Mouse (Mus musculus) forelimb bud, embryonic 11.5 days (tissue): ENCODE data around the gene Mms19.

Source experiments
- DNase-seq: peaks from one replicate; pipeline ENCODE4 v3.0.0-alpha.2; 2012; ENCODE audit warnings: low read depth, low spot score

The Mms19 gene

GRCm38 (mm10) chr19:41900495-41901090 is 80.4 kb downstream of the Mms19 start:
- no peak for DNase-seq

GRCm38 (mm10) chr19:41898860-41899259 is 82.1 kb downstream of the Mms19 start:
- peak; percentile 57 for DNase-seq

DNA sequence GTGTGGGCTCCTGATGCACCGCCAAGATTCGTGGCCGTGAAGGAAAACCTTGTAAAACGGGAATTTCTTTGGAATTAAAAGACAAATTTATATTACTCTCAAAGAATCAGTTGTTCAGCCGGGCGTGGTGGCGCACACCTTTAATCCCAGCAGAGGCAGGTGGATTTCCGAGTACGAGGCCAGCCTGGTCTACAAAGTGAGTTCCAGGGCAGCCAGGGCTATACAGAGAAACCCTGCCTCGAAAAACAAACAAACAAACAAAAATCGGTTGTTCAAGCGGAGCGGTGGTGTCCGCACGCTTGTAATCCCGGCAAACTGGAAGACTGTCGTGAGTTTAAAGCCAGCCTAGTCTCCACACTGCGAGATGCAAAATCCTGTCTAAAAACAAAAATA is 84.6 kb downstream of the Mms19 start:
- no peak for DNase-seq

DNA sequence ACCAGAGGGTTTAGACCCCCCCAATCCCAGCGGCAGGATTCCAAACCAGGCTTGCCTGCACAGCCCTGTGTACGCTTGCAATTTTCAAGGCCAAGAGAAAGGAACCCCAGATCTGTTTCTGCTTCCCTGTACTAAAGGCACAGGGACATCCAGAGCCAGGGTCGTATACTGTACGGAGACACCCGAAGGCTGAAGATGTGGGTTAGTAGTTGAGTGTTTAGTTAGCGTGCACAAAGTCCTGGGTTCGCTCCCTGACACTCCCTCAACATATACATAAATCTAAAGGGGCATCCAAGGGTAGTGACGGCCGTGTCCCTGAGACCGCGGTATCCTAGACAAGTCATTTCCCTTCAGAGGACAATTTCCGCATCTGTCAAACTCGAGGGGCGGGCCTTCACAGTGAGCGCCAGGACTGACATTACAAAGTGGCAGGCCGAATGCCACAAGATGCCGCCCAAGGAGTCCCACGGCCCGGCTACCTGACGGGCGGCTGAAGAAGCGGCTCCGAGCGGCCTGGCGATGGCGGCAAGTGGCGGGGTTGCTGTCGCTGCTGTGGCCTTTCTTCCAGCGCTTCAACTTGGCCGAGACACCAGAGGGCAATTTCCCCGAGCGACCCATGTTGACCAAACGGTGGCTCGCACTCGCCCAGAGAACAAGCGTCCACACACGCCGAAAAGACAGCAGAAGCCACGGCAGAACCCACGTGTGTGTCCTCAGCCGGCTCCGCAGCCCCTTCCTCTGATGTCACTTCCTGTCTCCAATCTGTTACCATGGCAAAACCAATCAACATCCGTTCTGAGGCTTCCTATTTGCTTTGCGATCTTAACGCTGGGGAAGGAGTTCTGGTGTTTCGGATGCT is 85.3 kb downstream of the Mms19 start, which contains the start of gene Rrp12:
Gene Rrp12 (minus strand): TSS at position 714 of the 859 bp plus-strand sequence.
- peak; percentile 91 for DNase-seq

GRCm38 (mm10) chr19:41894959-41895358 is 86.0 kb downstream of the Mms19 start:
- DNase-seq, result no peak
